In genomic region chr9:78191736-78192135, GRCm38 (mm10) we compare ENCODE assay signal across 9 mouse cellular contexts. TPM values are rescaled to one million over a fixed set of nuclear protein-coding genes. Genes with fewer than 3 reads are reported as not detected.
DNase-seq lines count a peak whose midpoint lies in the region; ATAC-seq and TF ChIP-seq lines count a peak whose summit lies in the region.
"Had no signal": no experiment of that assay in that cellular context is flagged by ENCODE, and none has a peak within 500 bp of the region (broad histone marks: within the 10 kb centered on the region; RNA-seq: fewer than 3 reads in every experiment).

No protein-coding gene starts in this region.

- no peaks in the 10 kb centered on the region for H3K9me3 ChIP-seq in intestine, embryonic 16.5 days (ENCODE audit: control insufficient read depth, low read length)
- H3K9me3 ChIP-seq in liver, postnatal 0 days (ENCODE audit: low read length), result no peaks in the 10 kb centered on the region
- no peaks in the 10 kb centered on the region for H3K9me3 ChIP-seq in neural tube, embryonic 12.5 days

- DNase-seq in left cerebral cortex, adult 2 months (ENCODE audit: extremely low spot score in 1 of 2, low spot score in 2 of 2), result peak in 1 of 2 experiments; percentile 29
- no peak for DNase-seq in left cerebral cortex, adult 8-10 months (ENCODE audit: low spot score in 2 of 2)
- DNase-seq in c-Kit-positive CD71-positive TER-119-negative erythroid progenitor cells, embryonic 14.5 days (ENCODE audit: low read depth), result peak; percentile 97
- DNase-seq in gastrocnemius, postnatal 10 days, result peak; percentile 35
- DNase-seq in liver, postnatal 0 days, result peak; percentile 83
- DNase-seq in thymus, adult 18-20 months, result peak; percentile 47 to 66

- intact Hi-C loops in left cerebral cortex, adult 2 months (cut with DNase I), result loop anchor here (2.0 kb wide), 1 partner anchor 15 kb away; no protein-coding TSS in a partner anchor

- no peaks in the 10 kb centered on the region for H3K36me3 ChIP-seq in intestine, embryonic 16.5 days (ENCODE audit: control insufficient read depth, insufficient read depth, low read length)
- no peaks in the 10 kb centered on the region for H3K36me3 ChIP-seq in liver, postnatal 0 days (replicated peaks; ENCODE audit: insufficient read depth, low read length)
- no peaks in the 10 kb centered on the region for H3K36me3 ChIP-seq in neural tube, embryonic 12.5 days

- H3K4me2 ChIP-seq in intestine, embryonic 16.5 days (ENCODE audit: low read depth, low read length), result peak overlapping the region; percentile 63
- peak overlapping the region; percentile 73 for H3K4me2 ChIP-seq in liver, postnatal 0 days (ENCODE audit: low read depth, low read length)
- H3K4me2 ChIP-seq in neural tube, embryonic 12.5 days (replicated peaks), result peak overlapping the region; percentile 62

- peak; percentile 21 for TF ChIP-seq EP300 in liver, postnatal 0 days (IDR thresholded peaks at IDR 0.05; ENCODE audit: low read depth)

- peak; percentile 61 for ATAC-seq in intestine, embryonic 16.5 days
- ATAC-seq in liver, postnatal 0 days, result peak; percentile 76
- peak; percentile 54 for ATAC-seq in neural tube, embryonic 12.5 days (ENCODE audit: low FRiP score, low read depth)

- WGBS in intestine, embryonic 16.5 days, result under 1% methylated on average over 18 of the region's 18 CpGs
- WGBS in liver, postnatal 0 days (ENCODE audit: insufficient replicate concordance), result under 1% methylated on average over 18 of the region's 18 CpGs
- under 1% methylated on average over 18 of the region's 18 CpGs for WGBS in neural tube, embryonic 12.5 days

- TF ChIP-seq CTCF in left cerebral cortex, adult 2 months (IDR thresholded peaks at IDR 0.05), result no peak
- TF ChIP-seq CTCF in liver, postnatal 0 days (IDR thresholded peaks at IDR 0.05; ENCODE audit: low read depth), result no peak

- peak overlapping the region; percentile 9 for H3K9ac ChIP-seq in intestine, embryonic 16.5 days (ENCODE audit: low read depth, low read length)
- peak overlapping the region; percentile 36; the same call in 1 of the 2 replicates for H3K9ac ChIP-seq in liver, postnatal 0 days (replicated peaks)
- H3K9ac ChIP-seq in neural tube, embryonic 12.5 days, result no peak overlapping the region; the same call in 1 of the 2 replicates

- peak overlapping the region; percentile 29 for H3K4me3 ChIP-seq in left cerebral cortex, adult 2 months
- H3K4me3 ChIP-seq in intestine, embryonic 16.5 days (ENCODE audit: low read length), result peak overlapping the region; percentile 37
- H3K4me3 ChIP-seq in liver, postnatal 0 days (ENCODE audit: low read depth, low read length), result peak overlapping the region; percentile 37
- peak overlapping the region; percentile 21 for H3K4me3 ChIP-seq in neural tube, embryonic 12.5 days

- H3K27me3 ChIP-seq in intestine, embryonic 16.5 days (replicated peaks; ENCODE audit: control insufficient read depth, insufficient read depth, low read length), result no peaks in the 10 kb centered on the region
- no peaks in the 10 kb centered on the region for H3K27me3 ChIP-seq in liver, postnatal 0 days (ENCODE audit: insufficient read depth, low read length)
- 0 out of 2 replicates have a peak, but pooled peaks cover 4% of the 10 kb centered on the region for H3K27me3 ChIP-seq in neural tube, embryonic 12.5 days (replicated peaks)

- peak overlapping the region; percentile 19; the same call in 1 of the 2 replicates for H3K27ac ChIP-seq in left cerebral cortex, adult 2 months
- peak overlapping the region; percentile 49; the same call in 1 of the 2 replicates for H3K27ac ChIP-seq in intestine, embryonic 16.5 days (ENCODE audit: low read length)
- peak overlapping the region; percentile 41; the same call in 1 of the 2 replicates for H3K27ac ChIP-seq in liver, postnatal 0 days (ENCODE audit: low read depth)
- no peak overlapping the region for H3K27ac ChIP-seq in neural tube, embryonic 12.5 days

- H3K4me1 ChIP-seq in intestine, embryonic 16.5 days (ENCODE audit: control insufficient read depth, insufficient read depth, low read length), result peaks cover 22% of the 10 kb centered on the region; the same call in 1 of the 2 replicates
- H3K4me1 ChIP-seq in liver, postnatal 0 days (ENCODE audit: insufficient read depth), result peaks cover 15% of the 10 kb centered on the region
- peaks cover 18% of the 10 kb centered on the region for H3K4me1 ChIP-seq in neural tube, embryonic 12.5 days

RNA-seq across cellular contexts. Expression of gene Gsta4, which starts 9.2 kb away (rescaled TPM):
- total RNA-seq in left cerebral cortex, adult 2 months (2021), result 10 to 100 TPM; 38.2 to 39.6 TPM
- total RNA-seq in left cerebral cortex, adult 8-10 months (2022), result 10 to 100 TPM; 33.6 to 43.8 (median 38.8) TPM
- total RNA-seq in gastrocnemius, postnatal 10 days (2021), result 10 to 100 TPM in 1 of 2 experiments, 1 to 10 TPM in 1; 9.9 to 10.6 TPM
- 57.5 and 62.7 TPM in 2 replicates for polyA plus RNA-seq in intestine, embryonic 16.5 days (2015; fragmentation: Nextera tagmentation; extraction: Ambion mirVana)
- polyA plus RNA-seq in liver, postnatal 0 days (2015; fragmentation: Nextera tagmentation; extraction: Ambion mirVana), result 19.9 and 25.5 TPM in 2 replicates
- polyA plus RNA-seq in neural tube, embryonic 12.5 days (2016; fragmentation: Nextera tagmentation; extraction: Ambion mirVana), result 40.2 and 40.3 TPM in 2 replicates

RNA-seq across cellular contexts. Expression of gene Gsta1, which starts 38.7 kb away (rescaled TPM):
- total RNA-seq in left cerebral cortex, adult 2 months (2021), result not detected
- under 1 TPM in 1 of 4 experiments, not detected in 3; 0.60 TPM for total RNA-seq in left cerebral cortex, adult 8-10 months (2022)
- not detected for total RNA-seq in gastrocnemius, postnatal 10 days (2021)
- 94.1 and 98.3 TPM in 2 replicates for polyA plus RNA-seq in intestine, embryonic 16.5 days (2015; fragmentation: Nextera tagmentation; extraction: Ambion mirVana)
- polyA plus RNA-seq in liver, postnatal 0 days (2015; fragmentation: Nextera tagmentation; extraction: Ambion mirVana), result 0.39 TPM in 1 of 2 replicates, not detected in the other
- not detected in 2 replicates for polyA plus RNA-seq in neural tube, embryonic 12.5 days (2016; fragmentation: Nextera tagmentation; extraction: Ambion mirVana)
- polyA plus RNA-seq: frontal cortex, adult 2 months had no signal

Comparison
In these comparisons a context has a peak if more than half of its experiments do, and no peak if none do; other contexts are left out.
1. DNase-seq: peak in c-Kit-positive CD71-positive TER-119-negative erythroid progenitor cells, embryonic 14.5 days (single experiment), gastrocnemius, postnatal 10 days (single experiment), liver, postnatal 0 days (single experiment) and thymus, adult 18-20 months (2 of 2); none in left cerebral cortex, adult 8-10 months (0 of 2).
2. Peak in every context shown above with its lines, with median percentiles within 50 percentile points of each other: H3K4me3 ChIP-seq, ATAC-seq and H3K4me2 ChIP-seq.